Mouse (Mus musculus) ES-E14 (cell line): ENCODE measurements around the gene Mrap2. TPM values are rescaled to one million over a fixed set of nuclear protein-coding genes. Genes with fewer than 3 reads are reported as not detected.

ENCODE experiments used
- DNase-seq: peaks from one replicate; pipeline ENCODE4 v3.0.0-alpha.2; 2013; ENCODE audit warnings: low read depth, low spot score
- H3K27ac ChIP-seq: 2 replicates; pipeline ENCODE4 v1.5.1; 2012; ENCODE audit warnings: low read depth, mild to moderate bottlenecking, low read length, moderate library complexity, mixed read lengths; ENCODE audit not compliant: poor library complexity, insufficient read depth, severe bottlenecking
- H3K36me3 ChIP-seq: 2 replicates; pipeline ENCODE4 v1.6.1; 2012; ENCODE audit warnings: mild to moderate bottlenecking, low read length, moderate library complexity, mixed read lengths; ENCODE audit not compliant: control insufficient read depth, poor library complexity, insufficient read depth, severe bottlenecking
- H3K4me1 ChIP-seq, 2 experiments: fragments of 150-350 bp in 1 of 2; sonication (generic) in 1 of 2; 2 replicates each; pipeline ENCODE4 v1.6.1; 2012; ENCODE audit warnings: low read length in 2 of 2, mild to moderate bottlenecking in 1 of 2, mixed read lengths in 1 of 2; ENCODE audit not compliant: control insufficient read depth in 2 of 2, insufficient read depth in 2 of 2, poor library complexity in 1 of 2
- H3K4me3 ChIP-seq, 2 experiments: fragments of 150-350 bp in 1 of 2; sonication (generic) in 1 of 2; 2 replicates each; pipeline ENCODE4 v1.5.1; 2012; ENCODE audit warnings: low read length in 2 of 2, low read depth in 1 of 2, mild to moderate bottlenecking in 1 of 2, mixed read lengths in 1 of 2; ENCODE audit not compliant: insufficient read depth in 1 of 2, poor library complexity in 1 of 2, severe bottlenecking in 1 of 2
- H3K9ac ChIP-seq: 2 replicates; pipeline ENCODE4 v1.6.1; 2012; ENCODE audit warnings: low read depth, mild to moderate bottlenecking, low read length, mixed read lengths; ENCODE audit not compliant: poor library complexity, insufficient read depth, severe bottlenecking
- H3K9me3 ChIP-seq: fragments of 150-350 bp; sonication (generic); 2 replicates; pipeline ENCODE4 v1.6.1; 2012; ENCODE audit warnings: low read depth, mild to moderate bottlenecking, low read length; ENCODE audit not compliant: control insufficient read depth, insufficient read depth
- CHD2 ChIP-seq: IDR thresholded peaks from 2 replicates; pipeline ENCODE4 v1.6.1; 2014; ENCODE audit warnings: mild to moderate bottlenecking, low read depth, low read length, inconsistent platforms
- HCFC1 ChIP-seq: IDR thresholded peaks from 2 replicates; pipeline ENCODE4 v1.6.1; 2012; ENCODE audit warnings: low read length, inconsistent platforms, borderline replicate concordance; ENCODE audit not compliant: insufficient read depth
- MAFK ChIP-seq: IDR thresholded peaks from 2 replicates; pipeline ENCODE4 v1.6.1; 2014; ENCODE audit warnings: mild to moderate bottlenecking, low read depth, low read length, inconsistent platforms; ENCODE audit not compliant: insufficient read depth
- ZC3H11A ChIP-seq: IDR thresholded peaks from 2 replicates; pipeline ENCODE4 v1.6.1; 2012; ENCODE audit warnings: low read depth, mild to moderate bottlenecking, inconsistent platforms, low read length, borderline replicate concordance
- ZNF384 ChIP-seq: IDR thresholded peaks from 2 replicates; pipeline ENCODE4 v1.6.1; 2012; ENCODE audit warnings: low read depth, low read length, inconsistent platforms
- in situ Hi-C, 2 experiments: fragments of 600-800 bp; cut with MboI; formaldehyde crosslinking; loops; one replicate each; pipeline ENCODE4 v1.15.1; 2025; ENCODE audit warnings: low sequenced_read_pairs in 2 of 2, inconsistent platforms in 1 of 2; ENCODE audit not compliant: unreplicated experiment in 2 of 2
- total RNA-seq: library from RNA; depleted of rRNA; stranded (reverse); fragments of 300-350 nt; gene quantifications from 2 replicates; pipeline ENCODE4 v1.2.3, GENCODE M21; 2012; rRNA removed

Gene Mrap2
- total RNA-seq, 1 experiment, result not detected

DNA sequence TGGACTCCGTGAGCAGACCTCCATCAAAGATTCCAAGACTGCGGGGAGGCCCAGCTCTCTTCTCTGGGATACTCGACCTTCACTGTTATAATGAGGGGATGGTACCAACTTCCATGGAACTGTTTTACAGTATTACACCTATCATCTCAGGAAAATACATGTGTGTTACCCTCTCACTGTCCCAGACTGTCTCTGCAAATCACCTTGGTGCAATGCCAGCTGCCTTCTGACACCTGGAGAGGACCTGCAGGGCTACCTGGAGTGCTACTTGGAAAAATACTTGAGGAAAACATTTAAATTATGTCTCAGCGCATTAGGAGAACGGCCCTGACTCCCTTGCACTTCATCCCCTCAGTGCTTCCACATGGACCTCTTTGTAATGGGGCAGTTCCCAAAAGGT is 56.3 kb downstream of the Mrap2 start:
- no peak overlapping the region for H3K4me3 ChIP-seq
- peaks cover 7% of the 10 kb centered on the region; the same call in 1 of the 2 replicates for H3K36me3 ChIP-seq
- DNase-seq, result no peak
- TF ChIP-seq HCFC1, result no peak
- no peak for TF ChIP-seq CHD2
- no peak for TF ChIP-seq MAFK
- TF ChIP-seq ZNF384, result no peak
- TF ChIP-seq ZC3H11A, result no peak
- H3K9ac ChIP-seq, result no peak overlapping the region
- no peak overlapping the region for H3K27ac ChIP-seq
- no peaks in the 10 kb centered on the region for H3K4me1 ChIP-seq
- no peaks in the 10 kb centered on the region for H3K9me3 ChIP-seq
- in situ Hi-C loops, result no loop called here

DNA sequence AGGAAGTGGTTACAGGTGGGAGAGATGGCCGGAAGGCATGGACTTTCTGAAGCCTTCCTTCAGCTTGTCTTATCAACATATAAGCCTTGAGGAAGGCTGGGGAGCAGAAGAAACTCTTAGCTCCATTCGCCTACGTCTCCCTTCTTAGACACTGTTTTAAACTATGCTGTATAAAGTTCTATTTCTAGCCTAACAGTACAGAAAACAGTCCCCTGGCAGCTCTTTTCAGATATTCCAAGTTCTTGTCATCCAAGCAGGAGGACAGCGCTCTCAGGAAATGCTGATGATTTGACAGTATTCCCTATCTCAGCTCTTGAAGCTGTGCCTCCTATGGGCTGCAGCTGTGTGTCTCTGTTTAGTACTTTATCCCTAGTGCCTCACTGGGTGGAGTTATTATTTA is 56.8 kb downstream of the Mrap2 start:
- Histone ChIP-seq H3K27ac (no peak overlapping the region), H3K4me3 (no peak overlapping the region), H3K9me3 (no peaks in the 10 kb centered on the region), H3K9ac (no peak overlapping the region), H3K4me1 (no peaks in the 10 kb centered on the region), H3K36me3 (peaks cover 7% of the 10 kb centered on the region; the same call in 1 of the 2 replicates)
- in situ Hi-C loops, result no loop called here
- TF ChIP-seq ZC3H11A, result no peak
- no peak for TF ChIP-seq HCFC1
- no peak for TF ChIP-seq MAFK
- TF ChIP-seq CHD2, result no peak
- no peak for TF ChIP-seq ZNF384
- no peak for DNase-seq

DNA sequence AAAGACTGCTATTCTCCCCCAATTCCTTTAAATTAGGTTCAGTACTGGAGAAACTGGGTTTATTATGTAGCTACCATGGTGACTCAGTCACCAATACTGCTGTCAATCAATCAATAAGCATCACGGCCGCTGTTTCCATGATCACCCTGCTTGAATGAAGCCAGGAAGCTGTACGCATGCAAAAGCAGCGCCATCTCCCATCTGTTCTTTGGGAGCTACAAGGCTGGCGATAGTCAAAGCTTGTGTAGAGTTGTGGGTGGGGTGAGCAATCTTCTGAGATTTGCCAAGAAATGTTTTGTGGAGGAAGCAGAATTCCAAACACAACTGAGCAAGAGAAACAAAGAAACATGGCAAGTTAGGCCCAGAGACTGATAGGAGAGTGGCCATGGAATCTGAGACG is 58.3 kb downstream of the Mrap2 start:
- Histone ChIP-seq H3K9me3 (no peaks in the 10 kb centered on the region), H3K4me1 (no peaks in the 10 kb centered on the region), H3K36me3 (peaks cover 7% of the 10 kb centered on the region; the same call in 1 of the 2 replicates), H3K9ac (no peak overlapping the region), H3K27ac (no peak overlapping the region), H3K4me3 (no peak overlapping the region)
- TF ChIP-seq HCFC1, result no peak
- no peak for TF ChIP-seq ZC3H11A
- no peak for TF ChIP-seq CHD2
- no peak for TF ChIP-seq ZNF384
- TF ChIP-seq MAFK, result no peak
- no peak for DNase-seq
- in situ Hi-C loops, result no loop called here

DNA sequence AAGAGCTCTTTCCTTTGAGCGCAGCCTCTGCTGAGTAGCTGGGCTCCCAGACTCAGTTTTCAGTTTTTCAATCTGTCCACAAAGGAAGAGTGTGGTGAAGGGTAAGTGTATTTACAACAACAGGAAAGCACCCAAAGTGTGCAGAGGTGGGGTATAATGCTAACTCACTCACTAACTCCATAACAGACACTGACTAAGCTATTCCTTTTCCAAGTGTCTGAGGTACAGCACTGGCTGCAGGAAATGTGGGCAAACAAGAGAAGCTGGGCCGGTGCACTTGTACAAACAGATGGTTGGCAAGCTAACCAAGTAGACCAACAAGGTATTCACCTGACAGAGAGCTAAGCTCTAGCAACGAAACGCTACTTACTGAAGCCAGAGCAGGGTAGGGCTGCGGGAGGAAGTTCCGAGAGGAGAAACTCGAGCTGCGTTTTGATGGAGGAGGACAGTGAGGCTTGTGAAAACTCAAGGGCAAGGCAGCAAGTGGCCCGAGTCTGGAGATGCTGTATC is 66.8 kb downstream of the Mrap2 start:
- Histone ChIP-seq H3K27ac (no peak overlapping the region), H3K4me3 (no peak overlapping the region), H3K4me1 (no peaks in the 10 kb centered on the region), H3K9me3 (no peaks in the 10 kb centered on the region), H3K9ac (no peak overlapping the region), H3K36me3 (peaks cover 5% of the 10 kb centered on the region)
- in situ Hi-C loops, result no loop called here
- TF ChIP-seq ZC3H11A (no peak), ZNF384 (no peak), MAFK (no peak), HCFC1 (no peak), CHD2 (no peak)
- no peak for DNase-seq

DNA sequence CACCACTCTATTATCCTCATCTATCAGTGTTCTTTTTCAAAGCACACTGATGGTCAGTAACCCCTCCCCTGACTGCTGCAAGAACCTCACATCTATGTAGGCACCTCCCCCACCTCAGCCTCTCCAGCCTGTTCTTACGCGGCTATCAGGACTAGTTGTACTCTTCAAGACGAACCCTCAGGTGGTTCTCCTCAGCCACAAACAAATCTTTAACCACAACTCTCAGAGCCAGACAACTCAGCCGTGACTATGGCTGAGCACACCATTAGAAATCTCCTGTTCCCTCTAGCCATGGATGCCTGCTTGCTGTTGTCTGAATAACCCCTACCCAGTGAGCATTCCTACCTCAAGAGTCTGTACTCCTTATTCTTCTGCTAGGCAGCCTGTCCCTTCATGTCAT is 69.1 kb downstream of the Mrap2 start:
- Histone ChIP-seq H3K27ac (no peak overlapping the region), H3K4me3 (no peak overlapping the region), H3K36me3 (peaks cover 5% of the 10 kb centered on the region), H3K9ac (no peak overlapping the region), H3K4me1 (no peaks in the 10 kb centered on the region), H3K9me3 (no peaks in the 10 kb centered on the region)
- in situ Hi-C loops, result no loop called here
- DNase-seq, result no peak
- no peak for TF ChIP-seq MAFK
- no peak for TF ChIP-seq ZC3H11A
- TF ChIP-seq HCFC1, result no peak
- no peak for TF ChIP-seq CHD2
- no peak for TF ChIP-seq ZNF384

Other genes starting within 250 kb of the Mrap2 start
- gene Ripply2, start 128.8 kb upstream of the Mrap2 start, total RNA-seq, result not detected in 2 replicates
- 16.0 and 27.9 TPM in 2 replicates for gene Cyb5r4, start 122.3 kb upstream of the Mrap2 start, total RNA-seq
- 4.8 and 8.5 TPM in 2 replicates for gene Cep162, start 111.2 kb downstream of the Mrap2 start, total RNA-seq